Mouse (Mus musculus) kidney, postnatal 0 days (tissue): Measurements from ENCODE around the gene Btnl2. TPM values are rescaled to one million over a fixed set of nuclear protein-coding genes. Genes with fewer than 3 reads are reported as not detected.
A peak's percentile ranks its signal among the peaks of the same experiment; 100 is the strongest.
"Not testable (repeated sequence)": the region's sequence is repeated elsewhere in the genome, so short reads cannot be mapped to it uniquely, and the experiment has no call there.

ENCODE experiments used
- ATAC-seq: fragments of 200-750 bp; cut with Nextera tagmentation; replicated peaks from 2 replicates; pipeline ENCODE4 v1.8.0; 2017; ENCODE audit warnings: low read depth, moderate number of reproducible peaks, moderate TSS enrichment, moderate library complexity; ENCODE audit not compliant: low FRiP score
- DNase-seq: peaks from one replicate; pipeline ENCODE4 v3.0.0-alpha.2; 2016; ENCODE audit warnings: low spot score
- H3K27ac ChIP-seq: fragments of 300-500 bp; sonication (generic); 2 replicates; pipeline ENCODE4 v1.5.1; 2014; ENCODE audit warnings: mild to moderate bottlenecking
- H3K27me3 ChIP-seq: fragments of 300-500 bp; sonication (generic); 2 replicates; pipeline ENCODE4 v1.6.1; 2014; ENCODE audit warnings: low read length, mixed read lengths; ENCODE audit not compliant: insufficient read depth
- H3K36me3 ChIP-seq: fragments of 300-500 bp; sonication (generic); 2 replicates; pipeline ENCODE4 v1.6.1; 2014; ENCODE audit warnings: low read length, mixed read lengths; ENCODE audit not compliant: insufficient read depth
- H3K4me1 ChIP-seq: fragments of 300-500 bp; sonication (generic); replicated peaks from 2 replicates; pipeline ENCODE4 v1.6.1; 2014; ENCODE audit warnings: antibody characterized with exemption, low read length, mixed read lengths; ENCODE audit not compliant: insufficient read depth
- H3K4me2 ChIP-seq: fragments of 300-500 bp; sonication (generic); 2 replicates; pipeline ENCODE4 v1.6.1; 2014; ENCODE audit warnings: mild to moderate bottlenecking, low read length, moderate library complexity, mixed read lengths
- H3K4me3 ChIP-seq: fragments of 300-500 bp; sonication (generic); replicated peaks from 2 replicates; pipeline ENCODE4 v1.5.1; 2014; ENCODE audit warnings: low read depth, low read length
- H3K9ac ChIP-seq: fragments of 300-500 bp; sonication (generic); 2 replicates; pipeline ENCODE4 v1.6.1; 2014; ENCODE audit warnings: low read depth, low read length
- H3K9me3 ChIP-seq: fragments of 300-500 bp; sonication (generic); replicated peaks from 2 replicates; pipeline ENCODE4 v1.6.1; 2016; ENCODE audit warnings: low read length, inconsistent platforms, mixed read lengths
- CTCF ChIP-seq: IDR thresholded peaks from 2 replicates; pipeline ENCODE4 v1.5.1; 2016; ENCODE audit warnings: antibody characterized with exemption, low read depth, mild to moderate bottlenecking, moderate library complexity
- WGBS: fragments of 180-500 bp; shearing (Covaris S2); extraction: QIAGEN DNeasy Blood & Tissue Kit; methylation state at CpG from one replicate; pipeline ENCODE4 v1.1.7; 2014; 5-methylcytosine and 5-hydroxymethylcytosine counted together
- polyA plus RNA-seq: library from polyadenylated mRNA; unstranded; fragments of >200 nt; fragmentation: Nextera tagmentation; extraction: Ambion mirVana; gene quantifications from 2 replicates; pipeline ENCODE4 v1.2.1, GENCODE M21; 2015

Btnl2 gene
- polyA plus RNA-seq, 1 experiment from 2014 or later: 0.04 TPM

DNA sequence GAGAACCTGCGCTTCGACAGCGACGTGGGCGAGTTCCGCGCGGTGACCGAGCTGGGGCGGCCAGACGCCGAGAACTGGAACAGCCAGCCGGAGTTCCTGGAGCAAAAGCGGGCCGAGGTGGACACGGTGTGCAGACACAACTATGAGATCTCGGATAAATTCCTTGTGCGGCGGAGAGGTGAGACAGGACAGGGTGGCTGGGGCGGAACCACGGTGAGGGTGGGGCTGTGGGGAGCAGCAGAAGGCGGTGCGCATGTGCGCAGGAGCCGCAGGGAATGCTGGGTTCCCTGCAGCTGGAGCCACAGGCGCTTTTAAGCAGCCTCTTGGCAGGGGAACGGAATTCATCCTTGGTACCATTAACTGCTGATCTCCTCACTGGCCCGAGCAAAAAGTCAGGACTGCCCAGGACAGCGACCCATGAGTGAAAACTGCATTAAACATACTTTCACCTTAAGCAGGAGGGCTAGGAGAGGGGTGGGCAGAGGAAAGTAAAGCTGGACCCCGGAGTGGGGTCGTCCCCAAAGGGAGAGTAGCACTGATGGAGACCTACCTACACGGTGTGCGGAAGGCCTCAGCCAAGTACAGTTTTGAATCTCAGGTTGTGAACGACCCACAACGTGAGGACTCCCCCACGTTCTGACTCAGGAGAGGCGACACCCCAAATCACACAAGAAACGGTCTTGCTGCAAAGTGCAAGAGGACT lies 44.8 kb upstream of the Btnl2 start:
- Histone ChIP-seq H3K4me3 (peak overlapping the region; percentile 47), H3K4me1 (no peaks in the 10 kb centered on the region), H3K9ac (peak overlapping the region; percentile 46), H3K36me3 (no peaks in the 10 kb centered on the region), H3K27me3 (no peaks in the 10 kb centered on the region), H3K27ac (peak overlapping the region; percentile 54), H3K4me2 (peak overlapping the region; percentile 65), H3K9me3 (no peaks in the 10 kb centered on the region)
- no peak for TF ChIP-seq CTCF
- peak; percentile 81 for ATAC-seq
- WGBS: 22% methylated on average over 38 of the region's 38 CpGs
- peak; percentile 80 for DNase-seq

DNA sequence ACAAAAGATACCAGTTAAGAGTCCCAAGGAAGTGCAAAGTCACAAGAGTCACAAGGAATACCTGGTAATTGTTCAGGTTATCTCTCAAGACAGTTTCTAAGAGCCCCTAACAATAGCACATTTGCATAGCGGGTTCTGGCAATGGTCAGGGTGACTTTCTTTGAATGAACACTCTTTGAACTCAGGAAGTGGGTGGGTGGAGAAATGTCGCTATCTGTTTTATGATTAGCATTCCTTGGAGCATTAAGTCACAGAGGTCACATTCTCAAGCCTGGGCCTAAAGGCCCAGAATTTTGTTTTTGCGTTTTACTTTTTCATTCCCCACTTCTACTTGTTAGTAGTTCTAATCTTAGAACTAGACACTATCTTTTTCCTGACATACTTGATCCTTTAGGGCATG lies 44.1 kb upstream of the Btnl2 start:
- not testable (repeated sequence) for H3K9ac ChIP-seq, H3K27ac ChIP-seq, DNase-seq, H3K9me3 ChIP-seq, H3K36me3 ChIP-seq, H3K4me3 ChIP-seq, H3K4me2 ChIP-seq, ATAC-seq, H3K27me3 ChIP-seq, H3K4me1 ChIP-seq
- 72% methylated on average over 3 of the region's 3 CpGs for WGBS

DNA sequence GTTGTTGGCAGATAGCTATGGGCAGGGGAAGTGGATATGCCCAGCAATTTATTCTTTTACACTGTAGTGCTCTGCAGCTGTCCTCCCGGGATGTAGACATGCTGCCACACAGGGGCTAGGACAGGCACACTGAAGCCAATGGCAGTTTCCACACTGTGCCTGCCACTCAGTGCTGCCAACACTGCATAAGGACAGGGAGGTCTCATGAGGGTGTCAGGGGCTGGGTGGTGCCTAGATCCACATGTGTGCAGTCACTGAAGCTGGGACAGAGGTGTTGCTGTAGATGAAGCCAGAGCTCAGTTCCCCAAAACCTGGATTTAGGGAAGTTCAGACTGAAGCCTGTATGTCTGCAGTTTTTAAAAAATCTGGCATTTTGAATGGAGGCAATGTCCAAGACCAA lies 42.4 kb upstream of the Btnl2 start:
- no peak for ATAC-seq
- Histone ChIP-seq H3K9ac (no peak overlapping the region), H3K36me3 (no peaks in the 10 kb centered on the region), H3K27me3 (no peaks in the 10 kb centered on the region), H3K4me3 (no peak overlapping the region), H3K27ac (no peak overlapping the region), H3K9me3 (no peaks in the 10 kb centered on the region), H3K4me2 (no peak overlapping the region), H3K4me1 (no peaks in the 10 kb centered on the region)
- 78% methylated on average over 1 of the region's 1 CpGs for WGBS
- no peak for TF ChIP-seq CTCF
- no peak for DNase-seq

DNA sequence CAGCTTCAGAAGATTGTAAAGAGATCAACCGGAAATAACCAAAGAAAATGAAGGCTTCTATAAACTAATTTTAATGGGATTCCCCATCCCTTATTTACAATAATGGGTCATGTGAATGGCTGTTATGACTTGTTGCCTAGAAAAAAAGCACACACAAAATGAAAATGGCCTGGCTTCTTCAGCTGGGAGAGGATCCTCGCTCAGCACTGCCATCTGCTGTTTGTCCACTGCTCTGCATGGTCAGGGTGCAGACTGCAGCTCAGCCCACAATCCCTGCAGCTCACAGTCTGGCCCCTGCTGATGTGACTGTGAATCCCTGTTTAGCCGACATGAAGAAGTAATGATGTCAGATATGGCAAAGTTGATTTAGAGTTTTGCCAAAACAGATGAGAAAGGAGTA lies 41.2 kb upstream of the Btnl2 start:
- no peaks in the 10 kb centered on the region for H3K4me1 ChIP-seq
- no peaks in the 10 kb centered on the region for H3K27me3 ChIP-seq
- ATAC-seq (no peak), DNase-seq (peak; percentile 83)
- H3K4me3 ChIP-seq: no peak overlapping the region
- no peaks in the 10 kb centered on the region for H3K9me3 ChIP-seq
- WGBS: 37% methylated on average over 3 of the region's 3 CpGs
- TF ChIP-seq CTCF: peak; percentile 94
- no peak overlapping the region for H3K27ac ChIP-seq
- no peaks in the 10 kb centered on the region for H3K36me3 ChIP-seq
- H3K4me2 ChIP-seq: no peak overlapping the region
- no peak overlapping the region for H3K9ac ChIP-seq

DNA sequence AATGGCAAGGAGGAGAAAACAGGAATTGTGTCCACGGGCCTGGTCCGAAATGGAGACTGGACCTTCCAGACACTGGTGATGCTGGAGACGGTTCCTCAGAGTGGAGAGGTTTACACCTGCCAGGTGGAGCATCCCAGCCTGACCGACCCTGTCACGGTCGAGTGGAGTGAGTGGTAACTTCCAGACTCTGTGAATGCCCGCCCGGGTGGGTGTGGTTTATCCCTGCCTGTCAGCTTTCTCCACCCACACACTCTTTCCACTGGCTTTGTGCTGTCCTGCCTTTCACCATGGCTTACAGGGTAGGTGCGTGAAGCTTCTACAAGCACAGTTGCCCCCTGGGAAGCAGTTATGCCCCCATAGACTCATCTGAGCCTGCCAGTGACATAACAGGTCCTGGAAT lies 40.3 kb upstream of the Btnl2 start:
- no peaks in the 10 kb centered on the region for H3K27me3 ChIP-seq
- no peak overlapping the region for H3K4me2 ChIP-seq
- H3K4me3 ChIP-seq: no peak overlapping the region
- no peaks in the 10 kb centered on the region for H3K9me3 ChIP-seq
- H3K4me1 ChIP-seq: no peaks in the 10 kb centered on the region
- WGBS: 54% methylated on average over 9 of the region's 9 CpGs
- no peak overlapping the region for H3K9ac ChIP-seq
- no peak for TF ChIP-seq CTCF
- ATAC-seq (0 out of 2 replicates have a peak, but pooled peaks have one; percentile 31), DNase-seq (no peak)
- H3K27ac ChIP-seq: no peak overlapping the region
- H3K36me3 ChIP-seq: no peaks in the 10 kb centered on the region

DNA sequence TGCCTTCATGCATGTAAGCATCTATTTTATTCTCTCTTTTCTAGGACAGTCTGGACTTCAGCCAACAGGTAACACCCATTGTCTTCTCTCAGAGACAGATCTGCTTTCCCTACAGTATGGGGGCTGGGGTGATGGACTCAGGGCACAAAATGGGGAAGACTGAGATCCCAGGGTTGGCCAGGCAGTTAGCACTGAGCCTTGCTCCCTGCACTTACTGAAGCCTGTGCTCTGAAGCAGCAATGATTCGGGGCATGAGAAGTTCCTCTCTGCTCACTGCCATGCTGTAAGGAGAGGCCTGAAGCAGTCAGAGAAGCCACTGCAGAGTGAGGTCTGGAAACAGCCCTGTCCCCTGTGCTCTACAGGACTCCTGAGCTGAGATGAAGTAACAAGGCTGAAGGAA lies 39.1 kb upstream of the Btnl2 start:
- Histone ChIP-seq H3K9me3 (no peaks in the 10 kb centered on the region), H3K4me1 (no peaks in the 10 kb centered on the region), H3K27me3 (no peaks in the 10 kb centered on the region), H3K36me3 (no peaks in the 10 kb centered on the region), H3K4me3 (no peak overlapping the region), H3K4me2 (no peak overlapping the region), H3K9ac (no peak overlapping the region), H3K27ac (no peak overlapping the region)
- TF ChIP-seq CTCF: no peak
- WGBS: 72% methylated on average over 1 of the region's 1 CpGs
- ATAC-seq (no peak), DNase-seq (no peak)

DNA sequence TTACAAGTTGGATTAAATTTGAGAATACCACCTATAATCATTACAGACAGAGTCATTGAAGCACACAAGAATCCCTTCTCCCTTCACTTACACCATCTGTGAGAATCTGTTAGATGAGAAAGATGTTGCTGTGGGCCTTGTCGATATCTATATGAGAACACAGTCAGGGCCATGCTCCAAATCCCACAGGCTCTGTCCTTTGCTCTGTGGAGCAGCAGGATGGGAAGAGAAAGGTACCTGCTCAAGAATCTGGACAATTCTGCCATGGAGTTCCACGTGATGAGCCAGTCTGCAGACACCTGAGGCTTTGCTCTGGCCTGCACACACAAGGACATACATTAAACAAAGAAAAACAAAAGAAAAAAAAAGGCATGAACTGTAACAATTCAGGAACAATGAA lies 37.9 kb upstream of the Btnl2 start:
- WGBS: 68% methylated on average over 2 of the region's 2 CpGs
- Histone ChIP-seq H3K27ac (no peak overlapping the region), H3K4me3 (no peak overlapping the region), H3K36me3 (no peaks in the 10 kb centered on the region), H3K4me2 (no peak overlapping the region), H3K4me1 (no peaks in the 10 kb centered on the region), H3K9me3 (no peaks in the 10 kb centered on the region), H3K9ac (no peak overlapping the region), H3K27me3 (no peaks in the 10 kb centered on the region)
- DNase-seq: no peak
- no peak for TF ChIP-seq CTCF
- no peak for ATAC-seq
